Mouse (Mus musculus) adrenal gland, adult 8-10 months (tissue): ENCODE measurements around the gene Akr1b10. TPM values are rescaled to one million over a fixed set of nuclear protein-coding genes. Genes with fewer than 3 reads are reported as not detected.

Source experiments
- total RNA-seq, 4 experiments: library from RNA; stranded (reverse); gene quantifications; 2 replicates each; pipeline ENCODE4 v1.2.4; 2022

Akr1b10 gene
- total RNA-seq, 4 experiments from 2014 or later: 150 to 228 (median 186) TPM

Other genes with a start within 250 kb of the Akr1b10 start
- gene Slc35b4, start 207.1 kb upstream of the Akr1b10 start, total RNA-seq: 10 to 100 TPM; 38.6 to 47.2 (median 41.5) TPM
- gene Akr1b3, start 66.7 kb upstream of the Akr1b10 start, total RNA-seq: 100 to 1,000 TPM; 283 to 310 (median 299) TPM
- gene Akr1b8, start 30.1 kb upstream of the Akr1b10 start, total RNA-seq: 100 to 1,000 TPM; 148 to 290 (median 206) TPM
- gene Akr1b7, start 28.1 kb downstream of the Akr1b10 start, total RNA-seq: 1,000 to 10,000 TPM; 1,127 to 4,169 (median 2,179) TPM
- 10 to 100 TPM; 28.9 to 47.3 (median 35.4) TPM for gene Bpgm, start 92.0 kb downstream of the Akr1b10 start, total RNA-seq
- 10 to 100 TPM; 62.2 to 88.3 (median 71.2) TPM for gene Cald1, start 214.3 kb downstream of the Akr1b10 start, total RNA-seq